Mouse (Mus musculus): ENCODE data around the gene Usp21. TPM values are rescaled to one million over a fixed set of nuclear protein-coding genes. Genes with fewer than 3 reads are reported as not detected.

Gene Usp21
- polyA plus RNA-seq, 1 experiment from 2014 or later, result 106 TPM

GRCm38 (mm10) chr1:171262594-171263130, 25.1 kb downstream of the Usp21 start:
- peak; percentile 82 for ATAC-seq (ENCODE audit: low FRiP score, low read depth)
- Histone ChIP-seq H3K27ac (replicated peaks) (peak overlapping the region; percentile 87), H3K4me3 (peak overlapping the region; percentile 34), H3K27me3 (no peaks in the 10 kb centered on the region), H3K36me3 (no peaks in the 10 kb centered on the region), H3K9me3 (no peaks in the 10 kb centered on the region), H3K4me1 (replicated peaks) (peaks cover 16% of the 10 kb centered on the region), H3K4me2 (peak overlapping the region; percentile 63), H3K9ac (peak overlapping the region; percentile 31; the same call in 1 of the 2 replicates)
- 3% methylated on average over 8 of the region's 8 CpGs for WGBS

DNA sequence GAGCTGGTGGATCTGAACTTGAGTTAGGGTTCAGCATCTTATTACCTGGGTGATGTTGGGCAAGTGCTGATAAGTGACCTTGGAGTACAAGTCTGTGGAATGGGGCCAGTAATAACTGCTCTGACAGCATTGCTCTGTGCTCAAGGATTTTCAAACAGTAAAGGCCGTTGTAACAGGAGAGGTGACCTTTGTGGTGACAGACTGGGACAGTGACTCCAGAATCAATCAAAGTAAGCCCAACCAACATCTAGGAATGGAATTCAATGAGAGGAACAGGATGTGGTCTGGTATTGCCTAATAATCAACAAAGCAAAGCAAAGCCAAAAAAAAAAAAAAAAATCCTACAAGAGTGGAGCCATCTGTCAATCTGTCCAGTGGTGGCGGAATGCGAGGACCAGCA, 27.5 kb downstream of the Usp21 start:
- no peak overlapping the region for H3K4me2 ChIP-seq
- H3K4me3 ChIP-seq, result no peak overlapping the region
- ATAC-seq (ENCODE audit: low FRiP score, low read depth), result no peak
- no peaks in the 10 kb centered on the region for H3K36me3 ChIP-seq
- no peaks in the 10 kb centered on the region for H3K9me3 ChIP-seq
- peaks cover 16% of the 10 kb centered on the region for H3K4me1 ChIP-seq (replicated peaks)
- no peaks in the 10 kb centered on the region for H3K27me3 ChIP-seq
- no peak overlapping the region for H3K27ac ChIP-seq (replicated peaks)
- no peak overlapping the region for H3K9ac ChIP-seq
- 85% methylated on average over 3 of the region's 3 CpGs for WGBS

GRCm38 (mm10) chr1:171258921-171259320, 28.9 kb downstream of the Usp21 start:
- peaks cover 16% of the 10 kb centered on the region for H3K4me1 ChIP-seq (replicated peaks)
- 77% methylated on average over 17 of the region's 17 CpGs for WGBS
- H3K27ac ChIP-seq (replicated peaks), result no peak overlapping the region
- H3K4me2 ChIP-seq, result no peak overlapping the region
- H3K36me3 ChIP-seq, result no peaks in the 10 kb centered on the region
- H3K27me3 ChIP-seq, result no peaks in the 10 kb centered on the region
- no peak overlapping the region for H3K9ac ChIP-seq
- H3K4me3 ChIP-seq, result no peak overlapping the region
- H3K9me3 ChIP-seq, result no peaks in the 10 kb centered on the region
- ATAC-seq (ENCODE audit: low FRiP score, low read depth), result no peak

DNA sequence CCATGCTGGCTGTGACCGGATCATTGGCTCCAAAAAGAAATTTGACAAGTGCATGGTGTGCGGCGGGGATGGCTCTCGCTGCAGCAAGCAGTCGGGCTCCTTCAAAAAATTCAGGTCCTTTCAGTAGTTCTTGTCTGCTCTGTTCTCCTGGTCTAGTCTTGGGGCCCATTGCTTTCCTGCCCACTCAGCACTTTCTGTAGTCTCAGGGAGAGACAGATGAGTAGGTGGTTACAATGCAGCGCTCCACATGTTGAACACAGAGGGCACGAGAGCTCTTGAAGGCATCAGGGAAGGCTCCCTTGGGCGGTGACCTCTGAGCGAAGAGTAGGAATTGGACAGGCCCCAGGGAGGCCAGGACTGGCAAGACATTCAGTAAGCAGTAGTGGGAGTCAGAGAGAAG, 30.0 kb downstream of the Usp21 start:
- no peaks in the 10 kb centered on the region for H3K9me3 ChIP-seq
- no peaks in the 10 kb centered on the region for H3K36me3 ChIP-seq
- no peak overlapping the region for H3K4me3 ChIP-seq
- no peak overlapping the region for H3K27ac ChIP-seq (replicated peaks)
- no peak overlapping the region for H3K4me2 ChIP-seq
- H3K4me1 ChIP-seq (replicated peaks), result peaks cover 11% of the 10 kb centered on the region
- H3K27me3 ChIP-seq, result no peaks in the 10 kb centered on the region
- ATAC-seq (ENCODE audit: low FRiP score, low read depth), result no peak
- WGBS, result 82% methylated on average over 9 of the region's 9 CpGs
- H3K9ac ChIP-seq, result no peak overlapping the region

DNA sequence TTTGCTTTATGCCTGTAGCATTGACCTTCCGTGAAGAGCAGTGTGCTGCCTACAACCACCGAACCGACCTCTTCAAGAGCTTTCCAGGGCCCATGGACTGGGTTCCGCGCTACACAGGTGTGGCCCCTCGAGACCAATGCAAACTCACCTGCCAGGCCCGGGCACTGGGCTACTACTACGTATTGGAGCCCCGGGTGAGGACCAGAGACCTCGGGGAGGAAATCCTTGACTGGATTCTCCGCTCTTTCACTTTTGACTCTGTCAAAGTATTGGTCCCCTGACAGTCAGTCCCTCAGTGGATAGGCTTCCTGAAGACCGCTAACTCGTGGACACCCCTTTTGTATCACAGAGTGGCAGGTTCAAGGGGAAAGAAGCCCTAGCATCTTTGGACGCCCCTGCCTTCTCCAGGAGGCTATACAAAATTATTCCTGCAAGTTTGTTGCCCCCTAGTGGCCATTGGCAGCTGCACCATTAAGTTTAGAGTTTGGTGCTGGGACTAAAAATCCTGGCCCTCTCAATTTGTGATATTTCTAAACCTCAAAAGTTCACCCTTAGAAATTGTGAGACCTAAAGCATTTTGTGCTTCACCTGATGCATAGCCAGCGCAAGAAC, 30.7 kb downstream of the Usp21 start:
- Histone ChIP-seq H3K9ac (no peak overlapping the region), H3K27me3 (no peaks in the 10 kb centered on the region), H3K4me1 (replicated peaks) (peaks cover 9% of the 10 kb centered on the region), H3K4me3 (no peak overlapping the region), H3K27ac (replicated peaks) (no peak overlapping the region), H3K9me3 (no peaks in the 10 kb centered on the region), H3K36me3 (no peaks in the 10 kb centered on the region), H3K4me2 (no peak overlapping the region)
- WGBS, result 72% methylated on average over 15 of the region's 15 CpGs
- ATAC-seq (ENCODE audit: low FRiP score, low read depth), result no peak; the same call in 1 of the 2 replicates

DNA sequence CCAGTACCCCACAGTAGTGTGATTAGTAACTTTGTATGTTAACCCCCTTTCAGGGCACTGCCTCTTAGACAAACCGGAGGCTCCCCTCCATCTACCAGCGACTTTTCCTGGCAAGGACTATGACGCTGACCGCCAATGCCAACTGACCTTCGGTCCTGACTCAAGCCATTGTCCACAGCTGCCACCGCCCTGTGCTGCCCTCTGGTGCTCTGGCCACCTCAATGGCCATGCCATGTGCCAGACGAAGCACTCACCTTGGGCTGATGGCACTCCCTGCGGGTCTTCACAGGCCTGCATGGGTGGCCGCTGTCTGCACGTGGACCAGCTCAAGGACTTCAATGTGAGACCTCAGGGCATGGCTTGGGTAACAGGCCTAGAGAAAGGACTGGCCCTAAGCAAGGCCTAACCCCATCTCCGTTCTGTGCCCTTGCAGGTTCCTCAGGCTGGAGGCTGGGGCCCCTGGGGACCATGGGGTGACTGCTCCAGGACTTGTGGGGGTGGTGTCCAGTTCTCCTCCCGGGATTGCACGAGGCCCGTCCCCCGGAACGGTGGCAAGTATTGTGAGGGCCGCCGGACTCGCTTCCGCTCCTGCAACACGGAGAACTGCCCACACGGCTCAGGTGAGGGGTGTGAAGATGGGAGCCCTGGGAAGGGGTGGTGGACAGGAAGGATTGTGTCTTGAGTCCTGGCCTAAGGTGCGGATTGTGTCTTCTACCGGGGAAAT, 31.5 kb downstream of the Usp21 start:
- 91% methylated on average over 24 of the region's 24 CpGs for WGBS
- no peaks in the 10 kb centered on the region for H3K36me3 ChIP-seq
- no peak overlapping the region for H3K27ac ChIP-seq (replicated peaks)
- no peak overlapping the region for H3K9ac ChIP-seq
- no peaks in the 10 kb centered on the region for H3K27me3 ChIP-seq
- no peak overlapping the region for H3K4me3 ChIP-seq
- no peak for ATAC-seq (ENCODE audit: low FRiP score, low read depth)
- H3K4me2 ChIP-seq, result no peak overlapping the region
- H3K4me1 ChIP-seq (replicated peaks), result peaks cover 15% of the 10 kb centered on the region
- H3K9me3 ChIP-seq, result no peaks in the 10 kb centered on the region

GRCm38 (mm10) chr1:171252415-171252814, 35.4 kb downstream of the Usp21 start:
- peak overlapping the region; percentile 50 for H3K4me2 ChIP-seq
- H3K4me1 ChIP-seq (replicated peaks), result peaks cover 35% of the 10 kb centered on the region
- no peak overlapping the region; the same call in 1 of the 2 replicates for H3K27ac ChIP-seq (replicated peaks)
- H3K27me3 ChIP-seq, result no peaks in the 10 kb centered on the region
- H3K36me3 ChIP-seq, result no peaks in the 10 kb centered on the region
- no peak overlapping the region for H3K4me3 ChIP-seq
- WGBS, result 51% methylated on average over 17 of the region's 17 CpGs
- H3K9ac ChIP-seq, result no peak overlapping the region
- ATAC-seq (ENCODE audit: low FRiP score, low read depth), result no peak
- H3K9me3 ChIP-seq, result no peaks in the 10 kb centered on the region

DNA sequence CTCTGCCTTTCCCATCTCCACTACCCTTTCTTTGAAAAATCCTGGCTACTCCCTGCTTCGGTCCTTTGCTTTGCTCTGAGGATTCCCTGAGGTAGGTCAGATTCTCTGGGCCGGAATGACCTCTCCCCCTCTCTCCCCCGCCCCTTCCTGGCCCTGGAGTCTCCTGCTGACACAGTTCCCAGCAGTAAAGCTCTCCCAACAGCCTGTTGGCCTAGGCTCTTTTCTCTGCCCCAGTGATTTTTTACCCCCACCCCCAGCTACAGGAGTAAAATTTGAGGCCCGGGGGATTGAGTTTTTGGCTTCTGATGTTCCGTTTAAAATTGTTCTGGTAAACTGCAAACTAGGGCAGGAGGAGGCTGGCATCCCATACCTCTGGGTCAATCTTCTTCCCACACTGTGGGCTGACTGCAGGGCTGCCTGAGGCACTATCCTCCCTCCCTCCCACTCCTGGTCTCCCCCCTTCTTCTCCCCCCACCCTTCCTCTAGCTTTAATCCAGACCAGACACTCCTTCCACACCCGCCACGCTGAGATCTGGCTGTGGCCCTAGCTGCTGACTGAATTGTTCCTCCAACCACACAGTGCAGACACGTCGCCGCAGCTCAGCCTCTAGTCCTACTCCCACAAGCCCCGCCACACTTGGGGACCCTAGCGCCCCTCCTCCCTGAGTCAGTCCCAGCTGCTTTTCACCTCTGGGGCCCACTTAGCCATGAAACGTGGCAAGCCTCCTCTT, 36.0 kb downstream of the Usp21 start:
- 3% methylated on average over 13 of the region's 13 CpGs for WGBS
- ATAC-seq (ENCODE audit: low FRiP score, low read depth), result no peak

GRCm38 (mm10) chr1:171250680-171251593, 36.9 kb downstream of the Usp21 start, which contains the start of gene Ndufs2:
Ndufs2 (minus strand) TSS chr1:171251388.
- 14% methylated on average over 26 of the region's 26 CpGs for WGBS
- Histone ChIP-seq H3K9me3 (no peaks in the 10 kb centered on the region), H3K27me3 (no peaks in the 10 kb centered on the region), H3K9ac (peak within 1 kb of the TSS; percentile 16; the same call in 1 of the 2 replicates), H3K4me3 (peak within 1 kb of the TSS; percentile 28), H3K4me2 (peak within 1 kb of the TSS; percentile 50), H3K36me3 (no peaks in the 10 kb centered on the region), H3K4me1 (replicated peaks) (peaks cover 42% of the 10 kb centered on the region), H3K27ac (replicated peaks) (peak within 1 kb of the TSS; percentile 72)
- 0 out of 2 replicates have a peak, but pooled peaks have one; percentile 17 for ATAC-seq (ENCODE audit: low FRiP score, low read depth)

More for the DNA sequence above, 36.0 kb downstream of the Usp21 start:
- H3K27ac ChIP-seq (replicated peaks), result peak overlapping the region; percentile 6; the same call in 1 of the 2 replicates
- no peaks in the 10 kb centered on the region for H3K27me3 ChIP-seq
- H3K4me2 ChIP-seq, result peak overlapping the region; percentile 50
- H3K4me3 ChIP-seq, result peak overlapping the region; percentile 28; the same call in 1 of the 2 replicates
- H3K9ac ChIP-seq, result no peak overlapping the region
- no peaks in the 10 kb centered on the region for H3K36me3 ChIP-seq
- H3K4me1 ChIP-seq (replicated peaks), result peaks cover 36% of the 10 kb centered on the region
- H3K9me3 ChIP-seq, result no peaks in the 10 kb centered on the region

DNA sequence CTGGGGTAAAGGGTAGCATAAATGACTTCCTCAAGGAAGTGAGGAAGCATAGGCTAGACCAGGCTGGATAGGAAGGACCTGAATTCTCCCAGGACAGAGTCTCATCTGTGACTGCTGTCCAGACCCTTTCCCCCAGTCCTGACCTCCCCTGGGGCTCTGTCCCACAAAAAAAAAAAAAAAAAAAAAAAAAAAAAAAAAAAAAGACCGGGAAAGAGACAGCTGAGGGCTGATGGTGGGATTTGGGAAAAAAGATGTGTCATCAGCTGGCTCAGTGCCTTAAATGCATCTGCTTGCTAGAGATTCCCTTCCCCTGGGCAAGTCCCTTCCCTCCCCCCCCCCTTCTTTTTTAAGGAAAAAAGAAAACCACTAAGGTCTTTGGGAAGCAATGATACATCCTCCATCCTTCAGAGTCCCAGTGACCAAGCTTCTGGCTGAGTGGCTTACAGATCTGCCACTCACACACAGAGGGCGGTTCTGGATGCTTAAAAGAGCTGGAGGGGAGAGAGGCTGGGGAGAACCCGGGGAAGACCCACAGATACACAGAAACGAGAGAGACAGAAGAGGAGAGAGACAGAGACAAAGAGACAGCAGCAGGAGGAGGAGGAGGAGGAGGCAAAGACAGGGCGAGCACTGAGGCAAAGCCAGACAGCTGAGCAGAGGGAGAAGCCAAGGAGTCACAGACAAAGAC, 37.7 kb downstream of the Usp21 start, which contains the start of gene Adamts4:
Gene Adamts4, plus strand, starts transcription at position 509 of the 688 bp plus-strand sequence.
- Histone ChIP-seq H3K4me1 (replicated peaks) (peaks cover 48% of the 10 kb centered on the region), H3K27me3 (no peaks in the 10 kb centered on the region), H3K4me3 (peak within 1 kb of the TSS; percentile 28), H3K36me3 (0 out of 2 replicates have a peak, but pooled peaks cover 5% of the 10 kb centered on the region), H3K4me2 (peak within 1 kb of the TSS; percentile 50), H3K27ac (replicated peaks) (peak within 1 kb of the TSS; percentile 72), H3K9ac (peak within 1 kb of the TSS; percentile 16; the same call in 1 of the 2 replicates), H3K9me3 (no peaks in the 10 kb centered on the region)
- WGBS, result 9% methylated on average over 5 of the region's 5 CpGs
- no peak for ATAC-seq (ENCODE audit: low FRiP score, low read depth)

Measured in hindbrain, embryonic 15.5 days (tissue).